Mouse (Mus musculus) WW6 (cell line): ENCODE data around the gene Gcc2.
"Not testable (repeated sequence)": the region's sequence is repeated elsewhere in the genome, so short reads cannot be mapped to it uniquely, and the experiment has no call there.

ENCODE experiments used
- DNase-seq: peaks from one replicate; pipeline ENCODE4 v3.0.0-alpha.2; 2013; ENCODE audit warnings: low read depth, low spot score

The Gcc2 gene

DNA sequence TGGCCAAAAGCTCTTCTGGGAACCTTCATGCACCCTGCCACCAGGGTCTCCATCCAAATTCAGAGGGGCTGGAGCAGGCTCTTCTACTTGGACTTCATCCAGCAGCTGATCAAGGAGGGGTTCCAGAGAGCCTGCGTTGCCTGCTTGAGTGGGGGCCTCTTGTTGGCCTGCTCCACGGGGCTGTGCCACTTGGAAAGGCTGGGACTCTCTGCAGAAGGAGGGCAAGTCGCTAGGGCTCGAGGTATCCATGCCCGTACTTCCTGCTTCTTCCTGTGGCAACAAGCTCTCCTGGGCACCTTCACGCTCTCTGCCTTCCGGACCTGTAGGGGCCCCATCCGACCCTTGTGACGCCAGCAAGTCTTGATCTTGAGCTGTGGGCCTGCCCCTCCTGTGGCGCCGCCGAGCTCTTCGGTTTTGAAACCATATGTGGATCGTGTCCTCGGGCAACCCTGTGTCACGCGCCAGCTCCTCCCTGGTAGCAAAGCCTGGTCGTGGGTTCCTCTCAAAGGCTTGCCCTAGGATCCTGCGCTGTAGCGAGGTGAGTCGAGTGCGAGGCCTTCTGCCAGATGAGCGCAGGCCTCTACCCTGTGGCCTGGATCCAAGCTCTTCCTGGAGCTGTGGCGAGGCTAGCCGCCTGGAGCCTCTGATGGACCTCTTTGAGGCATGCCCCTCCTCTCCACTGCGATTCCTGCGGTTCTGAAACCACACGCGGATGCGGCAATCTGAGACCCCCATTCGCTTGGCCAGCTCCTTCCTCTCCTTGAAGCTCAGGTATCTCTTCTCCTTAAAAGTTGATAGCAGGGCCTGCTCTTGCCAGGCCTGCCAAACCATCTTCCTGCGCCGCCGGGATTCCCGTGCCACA lies 23.3 kb upstream of the Gcc2 start:
- peak; percentile 59 for DNase-seq

DNA sequence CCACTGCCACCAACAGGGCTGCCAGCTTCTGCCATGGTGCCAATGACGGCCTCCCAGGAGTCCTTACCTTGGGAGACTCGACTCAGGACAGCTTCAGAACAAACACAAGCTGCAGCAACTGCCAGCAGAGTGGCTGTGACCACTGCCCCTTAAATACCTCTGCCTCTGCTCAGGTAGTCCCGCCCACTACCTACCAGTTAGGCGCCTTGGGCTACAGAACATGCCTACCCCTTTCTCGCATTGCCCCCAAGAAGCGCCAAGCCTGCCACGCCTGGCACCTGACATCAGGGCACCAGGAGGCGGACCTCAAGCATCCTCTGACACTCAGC lies 22.7 kb upstream of the Gcc2 start, which contains the start of gene Duxf3:
Duxf3 (minus strand) TSS at position 35 of the 329 bp plus-strand sequence.
- not testable (repeated sequence) for DNase-seq

DNA sequence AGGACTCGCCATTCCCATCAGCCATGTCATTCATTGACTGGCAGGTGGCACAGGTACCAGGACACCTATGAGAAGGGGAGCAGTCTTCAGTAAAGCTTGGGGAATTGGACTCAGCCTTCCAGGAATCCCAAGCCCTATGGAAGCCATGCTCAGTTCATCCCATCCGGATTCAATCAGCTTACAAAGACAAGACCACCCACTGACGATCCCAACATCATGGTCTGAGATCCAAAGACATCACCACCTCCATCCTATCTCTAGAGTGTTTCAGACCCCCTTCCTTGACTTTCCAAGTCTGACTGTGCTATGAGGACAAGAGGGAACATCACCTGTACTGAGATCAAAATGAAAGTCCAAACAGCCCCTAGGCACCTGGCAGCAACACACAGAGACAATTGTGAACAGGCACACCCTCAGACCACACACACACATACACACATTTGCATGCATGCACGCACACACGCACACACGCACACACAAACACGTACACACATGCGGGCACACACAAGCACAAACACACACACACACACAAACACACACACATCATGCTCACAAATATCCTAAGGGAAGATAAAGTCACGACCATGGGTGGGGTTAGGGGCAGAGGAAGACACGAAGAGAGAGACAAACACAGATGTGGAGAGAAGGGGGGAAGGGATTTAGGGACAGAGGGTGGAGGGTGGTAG lies 22.1 kb upstream of the Gcc2 start:
- DNase-seq = not testable (repeated sequence)

GRCm38 (mm10) chr10:58233740-58234121 lies 21.6 kb upstream of the Gcc2 start:
- DNase-seq = not testable (repeated sequence)

DNA sequence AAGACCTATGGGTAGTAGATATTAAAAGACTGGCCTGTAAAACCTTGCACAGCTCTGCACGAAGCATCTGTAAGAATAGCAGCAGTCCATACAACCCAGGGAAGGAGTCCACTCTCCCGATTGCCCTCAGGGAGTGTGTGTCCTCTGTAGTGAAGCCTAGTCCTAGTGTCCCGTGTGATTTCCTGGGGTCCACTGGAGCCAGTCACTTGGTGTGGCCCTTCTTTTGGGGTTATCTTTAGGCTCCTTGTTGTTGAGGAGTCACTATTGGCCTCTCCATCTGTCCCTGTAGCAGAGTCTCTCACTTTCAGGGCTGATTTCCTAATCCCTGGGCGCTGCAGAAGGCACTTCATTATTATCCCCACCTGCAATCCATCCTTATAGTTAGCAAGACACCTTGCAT lies 20.3 kb upstream of the Gcc2 start:
- not testable (repeated sequence) for DNase-seq

DNA sequence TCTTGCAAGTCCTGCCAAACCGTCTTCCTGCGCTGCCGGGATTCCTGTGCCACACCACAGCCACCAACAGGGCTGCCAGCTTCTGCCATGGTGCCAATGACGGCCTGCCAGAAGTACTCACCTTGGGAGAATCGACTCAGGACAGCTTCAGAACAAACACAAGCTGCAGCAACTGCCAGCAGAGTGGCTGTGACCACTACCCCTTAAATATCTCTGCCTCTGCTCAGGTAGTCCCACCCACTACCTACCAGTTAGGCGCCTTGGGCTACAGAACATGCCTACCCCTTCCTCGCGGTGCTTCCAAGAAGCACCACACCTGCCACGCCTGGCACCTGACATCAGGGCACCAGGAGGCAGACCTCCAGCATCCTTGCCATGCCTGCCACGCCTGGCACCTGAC lies 18.7 kb upstream of the Gcc2 start, which contains the start of gene Gm4981:
Gm4981 (minus strand) TSS at position 89 of the 400 bp plus-strand sequence.
- no peak for DNase-seq

- not testable (repeated sequence) for DNase-seq
Observed at GRCm38 (mm10) chr10:58238984-58239740, 16.1 kb upstream of the Gcc2 start.

- DNase-seq = no peak
Observed at GRCm38 (mm10) chr10:58249535-58249934, 5.8 kb upstream of the Gcc2 start.

DNA sequence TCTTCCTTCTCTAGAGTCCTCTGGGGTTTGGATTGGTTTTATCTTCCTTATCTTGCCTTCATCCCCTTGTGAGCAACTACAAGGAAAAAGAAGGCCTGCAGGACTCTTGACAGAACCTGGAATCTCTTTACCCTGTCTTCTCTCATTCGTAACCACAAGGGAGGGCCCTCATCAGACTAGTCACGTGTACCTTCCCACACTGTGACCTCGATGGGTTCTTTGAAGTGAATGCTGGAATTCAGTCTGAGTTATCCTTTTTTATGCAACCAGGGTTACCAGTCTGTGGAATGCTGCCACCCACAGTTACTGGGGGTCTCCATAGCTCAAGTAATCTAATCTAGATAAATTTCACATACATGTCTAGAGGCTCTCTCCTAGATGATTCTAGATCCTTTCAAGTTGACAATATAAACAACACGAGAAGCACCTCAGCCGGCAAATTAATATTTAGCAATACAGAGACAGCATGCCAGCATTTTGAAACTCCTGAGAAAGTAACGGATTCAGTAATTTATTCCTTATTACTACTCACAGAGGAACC lies 592 bp upstream of the Gcc2 start:
- DNase-seq = no peak

- no peak for DNase-seq
Observed at GRCm38 (mm10) chr10:58255954-58256353, 657 bp downstream of the Gcc2 start.

DNA sequence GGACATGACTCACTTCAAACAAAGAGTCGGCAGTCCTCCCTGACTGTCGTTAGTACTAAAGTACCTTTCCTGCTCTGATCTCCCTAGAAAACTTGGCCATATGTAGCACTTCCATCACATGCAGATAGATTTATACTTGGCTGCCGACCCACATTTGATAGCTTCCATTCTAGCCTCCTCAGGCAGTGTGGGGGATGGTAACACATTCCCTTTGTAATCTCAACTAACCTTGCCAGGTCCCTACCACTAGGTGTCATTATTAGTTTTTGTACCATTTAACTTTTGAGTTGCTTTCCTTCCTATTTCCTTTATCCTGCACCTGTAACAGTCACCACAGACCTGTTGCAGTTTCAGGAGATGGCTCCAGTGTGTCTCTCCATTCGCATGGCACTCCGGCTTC lies 3.2 kb downstream of the Gcc2 start:
- DNase-seq = no peak

DNA sequence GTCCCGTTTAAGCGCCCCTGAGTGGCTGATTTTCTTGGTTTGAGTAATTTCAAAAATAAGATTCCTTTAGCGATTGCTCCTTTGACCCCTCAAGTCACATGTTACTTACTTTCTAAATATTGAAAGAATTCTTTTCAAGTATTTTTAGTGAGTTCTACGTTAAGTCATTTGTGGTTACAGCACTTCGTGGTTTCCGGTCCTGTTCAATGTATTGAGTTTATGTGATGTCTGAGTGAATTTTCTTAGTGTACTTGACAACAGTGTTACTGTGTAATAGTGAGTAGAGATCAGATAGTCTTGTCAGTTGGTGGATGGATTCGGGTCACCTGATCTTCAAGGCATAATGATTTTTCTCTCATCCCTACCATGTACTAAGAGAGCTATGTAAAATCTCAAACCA lies 26.9 kb downstream of the Gcc2 start:
- DNase-seq = no peak

DNA sequence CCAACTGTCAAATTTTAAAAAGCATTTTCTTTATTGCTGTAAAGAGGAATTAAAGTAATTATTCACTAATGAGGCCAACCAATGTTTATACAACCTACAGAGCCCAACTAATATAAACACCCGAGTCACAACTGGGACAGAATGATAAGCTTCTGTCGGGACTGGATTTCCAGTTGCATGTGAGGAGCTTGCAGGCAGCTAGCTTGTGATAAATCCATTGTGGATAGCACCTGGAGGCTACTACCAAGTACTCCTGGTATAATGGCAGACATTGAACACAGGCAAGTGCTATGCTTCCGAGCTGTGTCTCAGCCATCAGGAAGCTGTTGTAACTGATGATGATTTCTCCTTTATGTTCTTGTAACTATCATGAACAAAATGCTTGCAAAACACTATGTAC lies 35.4 kb downstream of the Gcc2 start:
- no peak for DNase-seq

DNA sequence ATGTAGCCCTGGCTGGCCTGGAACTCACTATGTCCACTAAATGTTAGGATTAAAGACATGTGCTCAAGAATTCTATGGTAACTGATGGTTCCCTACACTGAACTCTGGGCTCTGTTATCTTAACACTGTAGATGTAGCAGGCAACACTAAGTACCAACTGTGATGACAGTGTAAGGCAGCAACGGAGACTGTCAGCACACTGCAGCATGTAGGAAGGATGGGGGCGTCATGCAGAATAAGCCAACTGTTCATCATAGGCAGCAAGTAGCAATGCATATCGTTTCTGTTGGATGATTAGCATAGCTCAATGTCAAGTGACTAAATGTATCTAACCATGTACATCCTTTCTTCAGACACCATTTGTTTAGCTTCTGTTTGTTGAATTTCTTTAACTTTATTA lies 38.9 kb downstream of the Gcc2 start:
- DNase-seq = no peak

- DNase-seq = no peak
Observed at GRCm38 (mm10) chr10:58295605-58296004, 40.3 kb downstream of the Gcc2 start.

- DNase-seq = no peak
Observed at GRCm38 (mm10) chr10:58304996-58305395, 49.7 kb downstream of the Gcc2 start.

DNA sequence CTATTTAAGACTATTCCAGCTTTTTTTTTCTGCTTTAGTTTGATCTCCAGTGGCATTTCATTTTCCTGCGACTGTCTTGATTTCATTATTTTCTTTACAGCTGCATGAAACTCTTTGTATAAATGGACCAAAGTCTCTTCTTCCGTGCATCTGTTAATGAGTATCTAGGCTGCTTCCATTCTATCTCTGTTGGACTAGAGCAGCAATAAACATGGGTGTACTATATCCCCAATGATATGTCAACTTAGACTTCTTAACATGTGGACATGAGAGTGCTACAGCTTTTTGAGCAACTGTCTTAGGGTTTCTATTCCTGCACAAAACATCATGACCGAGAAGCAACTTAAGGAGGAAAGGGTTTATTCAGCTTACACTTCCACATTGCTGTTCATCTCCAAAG lies 51.6 kb downstream of the Gcc2 start:
- DNase-seq = no peak

DNA sequence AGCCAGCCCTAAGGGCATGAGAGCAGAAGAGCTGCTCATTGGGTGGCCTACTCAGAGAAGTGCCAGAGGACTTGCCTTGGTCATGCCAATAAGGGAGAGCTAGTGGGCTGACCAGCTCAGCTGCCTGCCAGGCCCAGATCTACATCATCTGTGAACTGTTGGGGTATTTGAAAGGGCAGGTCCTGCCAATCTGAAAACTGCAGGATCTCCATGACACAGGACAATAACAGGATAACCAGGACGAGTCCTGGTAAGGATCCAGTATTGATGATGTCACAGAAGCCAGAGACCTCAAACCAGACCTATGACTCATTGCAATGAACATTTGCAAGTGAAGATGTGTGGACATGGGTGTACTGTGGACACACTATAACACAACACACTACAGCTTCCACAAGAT lies 55.5 kb downstream of the Gcc2 start:
- no peak for DNase-seq

- no peak for DNase-seq
Observed at GRCm38 (mm10) chr10:58312887-58313286, 57.6 kb downstream of the Gcc2 start.

- DNase-seq = no peak
Observed at GRCm38 (mm10) chr10:58320881-58321280, 65.6 kb downstream of the Gcc2 start.

- DNase-seq = no peak
Observed at GRCm38 (mm10) chr10:58322361-58323027, 67.2 kb downstream of the Gcc2 start.
